Mouse (Mus musculus): ENCODE measurements around the gene Kif15.

DNA sequence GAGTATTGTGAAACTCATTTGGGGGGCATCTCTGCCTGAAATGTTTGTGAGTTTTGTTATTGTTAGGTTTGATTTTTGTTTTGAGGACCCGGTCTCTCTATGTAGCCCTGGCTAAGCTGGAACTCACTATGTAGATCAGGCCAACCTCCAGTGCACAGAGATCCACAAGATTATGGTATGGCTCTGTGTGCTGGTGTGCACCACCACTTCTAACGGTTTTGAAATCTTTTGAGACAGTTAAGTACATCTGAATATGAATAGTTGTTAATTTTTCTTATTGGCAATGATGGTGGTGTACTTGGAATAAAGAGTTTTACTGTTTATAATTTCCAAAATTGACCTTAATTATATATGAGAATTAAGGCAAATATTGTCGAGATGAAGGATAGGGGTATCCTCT lies 28.4 kb upstream of the Kif15 start:
- TF ChIP-seq CTCF (IDR thresholded peaks at IDR 0.05; ENCODE audit: control insufficient read depth, insufficient read depth, insufficient read length) (no peak), CEBPB (IDR thresholded peaks at IDR 0.05; ENCODE audit: low read depth) (no peak), MAX (IDR thresholded peaks at IDR 0.05) (no peak), MYOG (IDR thresholded peaks at IDR 0.05; ENCODE audit: control insufficient read depth, extremely low read depth, insufficient read length) (no peak), MYOD1 (IDR thresholded peaks at IDR 0.05; ENCODE audit: control insufficient read depth, insufficient read length, low read depth) (no peak), USF1 (IDR thresholded peaks at IDR 0.05; ENCODE audit: low read depth) (no peak)

Data from C2C12 (cell line).